Mouse (Mus musculus) brown adipose tissue, adult 24 weeks (tissue): ENCODE results near the gene Tnik. TPM values are rescaled to one million over a fixed set of nuclear protein-coding genes. Genes with fewer than 3 reads are reported as not detected.

ENCODE experiments used
- H3K27ac ChIP-seq: fragments of 200-500 bp; replicated peaks from 2 replicates; pipeline ENCODE4 v1.5.1; 2012; ENCODE audit warnings: low read depth, mild to moderate bottlenecking, low read length
- H3K4me1 ChIP-seq: fragments of 200-500 bp; 2 replicates; pipeline ENCODE4 v1.6.1; 2012; ENCODE audit warnings: low read length, mixed read lengths; ENCODE audit not compliant: control insufficient read depth, insufficient read depth, insufficient read length
- H3K4me3 ChIP-seq: fragments of 200-500 bp; 2 replicates; pipeline ENCODE4 v1.5.1; 2012; ENCODE audit warnings: low read depth, mild to moderate bottlenecking, low read length, moderate library complexity; ENCODE audit not compliant: insufficient read depth
- polyA plus RNA-seq: library from polyadenylated mRNA; stranded (reverse); fragments of >200 nt; gene quantifications from 2 replicates; pipeline ENCODE4 v1.2.4, GENCODE M21; 2012; ENCODE audit not compliant: missing spikeins, insufficient read depth, insufficient read length

The Tnik gene
- polyA plus RNA-seq, 1 experiment: 1.4 TPM

GRCm38 (mm10) chr3:28358391-28358790 lies 95.4 kb downstream of the Tnik start:
- no peak overlapping the region for H3K4me3 ChIP-seq
- no peak overlapping the region for H3K27ac ChIP-seq
- H3K4me1 ChIP-seq: no peaks in the 10 kb centered on the region

GRCm38 (mm10) chr3:28359138-28359537 lies 96.1 kb downstream of the Tnik start:
- Histone ChIP-seq H3K27ac (no peak overlapping the region), H3K4me1 (no peaks in the 10 kb centered on the region), H3K4me3 (no peak overlapping the region)

GRCm38 (mm10) chr3:28361056-28361455 lies 98.0 kb downstream of the Tnik start:
- peak overlapping the region; percentile 74 for H3K27ac ChIP-seq
- 0 out of 2 replicates have a peak overlapping the region, but pooled peaks have one; percentile 6 for H3K4me3 ChIP-seq
- H3K4me1 ChIP-seq: no peaks in the 10 kb centered on the region

GRCm38 (mm10) chr3:28363441-28364125 lies 100.6 kb downstream of the Tnik start:
- no peak overlapping the region for H3K27ac ChIP-seq
- H3K4me1 ChIP-seq: no peaks in the 10 kb centered on the region
- H3K4me3 ChIP-seq: no peak overlapping the region

- no peak overlapping the region for H3K27ac ChIP-seq
- H3K4me1 ChIP-seq: no peaks in the 10 kb centered on the region
- no peak overlapping the region for H3K4me3 ChIP-seq
Observed at GRCm38 (mm10) chr3:28368746-28369145, 105.7 kb downstream of the Tnik start.

GRCm38 (mm10) chr3:28369266-28369665 lies 106.3 kb downstream of the Tnik start:
- Histone ChIP-seq H3K27ac (no peak overlapping the region), H3K4me3 (no peak overlapping the region), H3K4me1 (no peaks in the 10 kb centered on the region)

- Histone ChIP-seq H3K4me3 (no peak overlapping the region), H3K4me1 (no peaks in the 10 kb centered on the region), H3K27ac (no peak overlapping the region)
Observed at GRCm38 (mm10) chr3:28369698-28370097, 106.7 kb downstream of the Tnik start.

GRCm38 (mm10) chr3:28371583-28371982 lies 108.6 kb downstream of the Tnik start:
- H3K27ac ChIP-seq: no peak overlapping the region
- H3K4me3 ChIP-seq: no peak overlapping the region
- no peaks in the 10 kb centered on the region for H3K4me1 ChIP-seq

GRCm38 (mm10) chr3:28372459-28372858 lies 109.4 kb downstream of the Tnik start:
- H3K27ac ChIP-seq: no peak overlapping the region
- no peaks in the 10 kb centered on the region for H3K4me1 ChIP-seq
- H3K4me3 ChIP-seq: no peak overlapping the region

- Histone ChIP-seq H3K27ac (no peak overlapping the region), H3K4me1 (no peaks in the 10 kb centered on the region), H3K4me3 (no peak overlapping the region)
Observed at GRCm38 (mm10) chr3:28374738-28375510, 111.9 kb downstream of the Tnik start.

- Histone ChIP-seq H3K27ac (no peak overlapping the region), H3K4me1 (no peaks in the 10 kb centered on the region), H3K4me3 (no peak overlapping the region)
Observed at GRCm38 (mm10) chr3:28380224-28380623, 117.2 kb downstream of the Tnik start.

- no peak overlapping the region for H3K27ac ChIP-seq
- no peaks in the 10 kb centered on the region for H3K4me1 ChIP-seq
Observed at GRCm38 (mm10) chr3:28383526-28384126, 120.6 kb downstream of the Tnik start.

GRCm38 (mm10) chr3:28385199-28385975 lies 122.4 kb downstream of the Tnik start:
- no peak overlapping the region for H3K4me3 ChIP-seq
- H3K4me1 ChIP-seq: no peaks in the 10 kb centered on the region
- H3K27ac ChIP-seq: no peak overlapping the region

More at GRCm38 (mm10) chr3:28383526-28384126, 120.6 kb downstream of the Tnik start:
- H3K4me3 ChIP-seq: no peak overlapping the region

- Histone ChIP-seq H3K4me1 (no peaks in the 10 kb centered on the region), H3K4me3 (no peak overlapping the region), H3K27ac (no peak overlapping the region)
Observed at GRCm38 (mm10) chr3:28388540-28388939, 125.5 kb downstream of the Tnik start.

- no peak overlapping the region for H3K4me3 ChIP-seq
- H3K27ac ChIP-seq: no peak overlapping the region
- no peaks in the 10 kb centered on the region for H3K4me1 ChIP-seq
Observed at GRCm38 (mm10) chr3:28390183-28390582, 127.2 kb downstream of the Tnik start.
